Mouse (Mus musculus) kidney, adult 2 months (tissue): Measurements from ENCODE around the gene Gpr39.

Experiments used
- CTCF ChIP-seq: fragments of 200-500 bp; conservative IDR thresholded peaks from 2 replicates; pipeline ENCODE4 v1.5.1; 2011; ENCODE audit warnings: low read depth, mild to moderate bottlenecking, control low read depth, low read length, moderate library complexity, mixed read lengths; ENCODE audit not compliant: insufficient read depth, insufficient read length
- POLR2A ChIP-seq: fragments of 200-500 bp; IDR thresholded peaks from one replicate; pipeline ENCODE4 v1.6.1; 2011; ENCODE audit warnings: low read depth, low read length, control low read depth

DNA sequence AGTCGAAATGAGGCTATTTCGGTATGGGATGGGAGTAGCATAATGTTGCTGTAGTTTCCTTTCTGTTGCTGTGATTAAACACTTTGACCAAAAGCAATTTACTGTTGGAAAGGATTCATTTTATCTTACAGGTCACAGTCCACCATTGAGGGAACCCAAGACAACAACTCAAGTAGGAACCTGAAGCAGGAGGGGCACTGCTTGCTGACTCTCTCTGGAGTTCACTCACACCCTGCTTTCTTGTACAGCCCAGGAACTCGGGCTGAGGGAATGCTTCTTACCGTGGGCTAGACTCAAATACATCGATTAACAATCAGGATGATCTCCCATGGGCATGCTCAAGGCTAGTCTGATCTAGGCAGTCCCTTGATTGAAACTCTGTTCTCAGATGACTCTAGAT is 14.1 kb upstream of the Gpr39 start:
- TF ChIP-seq CTCF (no peak), POLR2A (no peak)
